Mouse (Mus musculus): ENCODE measurements around the gene Dpm1. TPM values are rescaled to one million over a fixed set of nuclear protein-coding genes. Genes with fewer than 3 reads are reported as not detected.

Gene Dpm1
- total and polyA plus RNA-seq, 2 experiments from 2014 or later = 108 to 141 TPM

GRCm38 (mm10) chr2:168160370-168160930 is 69.9 kb downstream of the Dpm1 start:
- H3K27me3 ChIP-seq (ENCODE audit: control insufficient read depth, insufficient read depth, low read length) = no peaks in the 10 kb centered on the region
- H3K27ac ChIP-seq (ENCODE audit: low read depth) = no peak overlapping the region
- no peaks in the 10 kb centered on the region for H3K4me1 ChIP-seq (ENCODE audit: control insufficient read depth, insufficient read depth)
- no peak for DNase-seq (ENCODE audit: low spot score)
- H3K4me3 ChIP-seq (ENCODE audit: low read depth, low read length) = no peak overlapping the region
- H3K9me3 ChIP-seq (replicated peaks; ENCODE audit: control insufficient read depth, low read length) = no peaks in the 10 kb centered on the region
- no peak overlapping the region for H3K9ac ChIP-seq (replicated peaks; ENCODE audit: low read depth, low read length)
- no peak for TF ChIP-seq CTCF (IDR thresholded peaks at IDR 0.05; ENCODE audit: low read depth)
- no peak for TF ChIP-seq EP300 (IDR thresholded peaks at IDR 0.05; ENCODE audit: low read depth)
- ATAC-seq (ENCODE audit: insufficient read depth, low read depth) = no peak
- H3K4me2 ChIP-seq (ENCODE audit: low read depth, low read length) = no peak overlapping the region
- WGBS = 89% methylated on average over 9 of the region's 9 CpGs
- no peaks in the 10 kb centered on the region for H3K36me3 ChIP-seq (replicated peaks; ENCODE audit: control insufficient read depth, insufficient read depth, low read length)

Small RNA genes within 50 kb of the gene (microRNA-seq; reads per million reads assigned to microRNA genes)
- not detected for gene Gm24561

Other genes with a start within 250 kb of the Dpm1 start
- 1.2 and 1.9 TPM in 2 replicates for gene Ripor3, start 220.0 kb downstream of the Dpm1 start, total RNA-seq (2014; rRNA removed; ENCODE audit: low replicate concordance)
- 0.29 and 0.36 TPM in 2 replicates for gene Ripor3, start 220.0 kb downstream of the Dpm1 start, polyA plus RNA-seq (2015; fragmentation: Nextera tagmentation; extraction: Ambion mirVana)
- gene Pard6b, start 149.6 kb downstream of the Dpm1 start, total RNA-seq (2014; rRNA removed; ENCODE audit: low replicate concordance) = 4.4 and 6.5 TPM in 2 replicates
- 3.3 and 3.5 TPM in 2 replicates for gene Pard6b, start 149.6 kb downstream of the Dpm1 start, polyA plus RNA-seq (2015; fragmentation: Nextera tagmentation; extraction: Ambion mirVana)
- 11.2 and 28.2 TPM in 2 replicates for gene Adnp, start 23.5 kb downstream of the Dpm1 start, total RNA-seq (2014; rRNA removed; ENCODE audit: low replicate concordance)
- 1.4 and 2.4 TPM in 2 replicates for gene Adnp, start 23.5 kb downstream of the Dpm1 start, polyA plus RNA-seq (2015; fragmentation: Nextera tagmentation; extraction: Ambion mirVana)
- gene Gm20716, start 227 bp downstream of the Dpm1 start, total RNA-seq (2014; rRNA removed; ENCODE audit: low replicate concordance) = 14.2 and 19.2 TPM in 2 replicates
- gene Gm20716, start 227 bp downstream of the Dpm1 start, polyA plus RNA-seq (2015; fragmentation: Nextera tagmentation; extraction: Ambion mirVana) = 7.5 and 9.2 TPM in 2 replicates
- gene Mocs3, start within 50 bp of the Dpm1 start, total RNA-seq (2014; rRNA removed; ENCODE audit: low replicate concordance) = 6.0 and 22.2 TPM in 2 replicates
- gene Mocs3, start within 50 bp of the Dpm1 start, polyA plus RNA-seq (2015; fragmentation: Nextera tagmentation; extraction: Ambion mirVana) = 3.8 and 4.7 TPM in 2 replicates
- not detected in 2 replicates for gene Kcng1, start 51.1 kb upstream of the Dpm1 start, total RNA-seq (2014; rRNA removed; ENCODE audit: low replicate concordance)
- 0.19 and 0.20 TPM in 2 replicates for gene Kcng1, start 51.1 kb upstream of the Dpm1 start, polyA plus RNA-seq (2015; fragmentation: Nextera tagmentation; extraction: Ambion mirVana)

Measured in heart, postnatal 0 days (tissue).